Mouse (Mus musculus) monocyte, adult 5-6 weeks (primary cell): ENCODE measurements around the gene Olfr323. TPM values are rescaled to one million over a fixed set of nuclear protein-coding genes. Genes with fewer than 3 reads are reported as not detected.

Source experiments
- ATAC-seq: fragments of 153-309, 156-312 bp; replicated peaks from 2 replicates; pipeline ENCODE4 v1.8.0; 2017; ENCODE audit warnings: mild to moderate bottlenecking; ENCODE audit not compliant: low TSS enrichment, insufficient number of reproducible peaks, severe bottlenecking, poor library complexity, low FRiP score
- total RNA-seq: library from RNA; stranded (forward); fragments of 200-1000, 200-491, 200-594 nt; gene quantifications from 3 replicates; pipeline ENCODE4 v1.2.3, GENCODE M21; 2017

The Olfr323 gene
- not detected in 3 replicates for total RNA-seq

GRCm38 (mm10) chr11:58630401-58630800, at the start of gene Olfr323:
Gene Olfr323 (minus strand): TSS chr11:58630501.
- no peak for ATAC-seq

GRCm38 (mm10) chr11:58671825-58672224, 41.5 kb upstream of the Olfr323 start:
- no peak for ATAC-seq

GRCm38 (mm10) chr11:58669252-58669651, 39.0 kb upstream of the Olfr323 start:
- ATAC-seq = no peak

GRCm38 (mm10) chr11:58658596-58658995, 28.3 kb upstream of the Olfr323 start, which contains the start of gene Olfr322:
Gene Olfr322 (plus strand): TSS chr11:58658782.
- ATAC-seq = no peak

GRCm38 (mm10) chr11:58655151-58655550, 24.9 kb upstream of the Olfr323 start:
- ATAC-seq = no peak

- peak; percentile 61 for ATAC-seq
Measured at GRCm38 (mm10) chr11:58643350-58643749, 13.0 kb upstream of the Olfr323 start.

- ATAC-seq = no peak
Measured at GRCm38 (mm10) chr11:58641638-58642358, 11.5 kb upstream of the Olfr323 start.

GRCm38 (mm10) chr11:58641057-58641456, 10.8 kb upstream of the Olfr323 start:
- no peak for ATAC-seq

GRCm38 (mm10) chr11:58640272-58640867, 10.1 kb upstream of the Olfr323 start, which contains the start of gene Trim58:
Gene Trim58 (plus strand): TSS chr11:58640465.
- no peak for ATAC-seq

GRCm38 (mm10) chr11:58638176-58638701, 7.9 kb upstream of the Olfr323 start:
- no peak for ATAC-seq

GRCm38 (mm10) chr11:58636376-58636977, 6.2 kb upstream of the Olfr323 start:
- ATAC-seq = peak; percentile 76; the same call in 1 of the 2 replicates

- ATAC-seq = no peak
Measured at GRCm38 (mm10) chr11:58634878-58635277, 4.6 kb upstream of the Olfr323 start.

GRCm38 (mm10) chr11:58626146-58626545, 4.2 kb downstream of the Olfr323 start:
- ATAC-seq = no peak

- no peak for ATAC-seq
Measured at GRCm38 (mm10) chr11:58618793-58619192, 11.5 kb downstream of the Olfr323 start.

- ATAC-seq = no peak
Measured at GRCm38 (mm10) chr11:58618369-58618768, 11.9 kb downstream of the Olfr323 start.

GRCm38 (mm10) chr11:58615975-58616374, 14.3 kb downstream of the Olfr323 start, which contains the start of gene 2210407C18Rik:
Gene 2210407C18Rik (minus strand): TSS chr11:58616075.
- ATAC-seq = no peak

- no peak for ATAC-seq
Measured at GRCm38 (mm10) chr11:58614526-58614925, 15.8 kb downstream of the Olfr323 start.

GRCm38 (mm10) chr11:58613359-58613758, 16.9 kb downstream of the Olfr323 start:
- ATAC-seq = no peak

- no peak for ATAC-seq
Measured at GRCm38 (mm10) chr11:58607030-58607429, 23.3 kb downstream of the Olfr323 start.
